Mouse (Mus musculus) left cerebral cortex, postnatal 14 days (tissue): ENCODE data around the gene Atp8a2. TPM values are rescaled to one million over a fixed set of nuclear protein-coding genes. Genes with fewer than 3 reads are reported as not detected.
"Not testable (repeated sequence)": the region's sequence is repeated elsewhere in the genome, so short reads cannot be mapped to it uniquely, and the experiment has no call there.

Source experiments
- DNase-seq, 2 experiments: peaks; one replicate each; pipeline ENCODE4 v3.0.0; 2021 to 2022; ENCODE audit warnings: low spot score in 2 of 2, mixed read lengths in 1 of 2
- intact Hi-C: fragments of 180-260 bp; cut with DNase I; formaldehyde crosslinking; loops from one replicate; pipeline ENCODE4 v1.15.1; 2025
- total RNA-seq, 2 experiments: library from RNA; stranded (reverse); gene quantifications; 2 replicates each; pipeline ENCODE4 v1.2.3; 2021

Atp8a2 gene
- total RNA-seq, 2 experiments from 2014 or later, result 79.0 to 85.3 TPM

GRCm38 (mm10) chr14:59644166-59644565 lies 552.8 kb downstream of the Atp8a2 start:
- intact Hi-C loops, result no loop called here
- no peak for DNase-seq

- intact Hi-C loops, result no loop called here
- no peak for DNase-seq
Observed at GRCm38 (mm10) chr14:59643582-59643981, 553.4 kb downstream of the Atp8a2 start.

GRCm38 (mm10) chr14:59641856-59642255 lies 555.1 kb downstream of the Atp8a2 start:
- DNase-seq, result no peak
- intact Hi-C loops, result no loop called here

GRCm38 (mm10) chr14:59638906-59639703 lies 557.9 kb downstream of the Atp8a2 start:
- DNase-seq, result no peak

GRCm38 (mm10) chr14:59633988-59634387 lies 563.0 kb downstream of the Atp8a2 start:
- intact Hi-C loops, result no loop called here
- no peak for DNase-seq

More at GRCm38 (mm10) chr14:59638906-59639703, 557.9 kb downstream of the Atp8a2 start:
- intact Hi-C loops, result no loop called here

GRCm38 (mm10) chr14:59633295-59633898 lies 563.6 kb downstream of the Atp8a2 start:
- DNase-seq, result no peak
- intact Hi-C loops, result no loop called here

- no peak for DNase-seq
- intact Hi-C loops, result no loop called here
Observed at GRCm38 (mm10) chr14:59632067-59632466, 564.9 kb downstream of the Atp8a2 start.

- intact Hi-C loops, result no loop called here
- DNase-seq, result no peak
Observed at GRCm38 (mm10) chr14:59630096-59630495, 566.9 kb downstream of the Atp8a2 start.

- intact Hi-C loops, result loop anchor here (5.0 kb wide), 1 partner anchor 313 kb away; no protein-coding TSS in a partner anchor
- DNase-seq, result no peak
Observed at GRCm38 (mm10) chr14:59629308-59629707, 567.7 kb downstream of the Atp8a2 start.

GRCm38 (mm10) chr14:59627823-59628222 lies 569.2 kb downstream of the Atp8a2 start:
- DNase-seq, result peak in 1 of 2 experiments; percentile 51
- intact Hi-C loops, result loop anchor here (5.0 kb wide), 1 partner anchor 314 kb away; no protein-coding TSS in a partner anchor

GRCm38 (mm10) chr14:59627142-59627680 lies 569.8 kb downstream of the Atp8a2 start:
- no peak for DNase-seq
- intact Hi-C loops, result loop anchor here (5.0 kb wide), 1 partner anchor 315 kb away; no protein-coding TSS in a partner anchor

GRCm38 (mm10) chr14:59626711-59627110 lies 570.3 kb downstream of the Atp8a2 start:
- intact Hi-C loops, result loop anchor here (5.0 kb wide), 1 partner anchor 316 kb away; no protein-coding TSS in a partner anchor
- no peak for DNase-seq

- no peak for DNase-seq
- intact Hi-C loops, result loop anchor here (5.0 kb wide), 1 partner anchor 316 kb away; no protein-coding TSS in a partner anchor
Observed at GRCm38 (mm10) chr14:59625806-59626364, 571.1 kb downstream of the Atp8a2 start.

GRCm38 (mm10) chr14:59625158-59625805 lies 571.7 kb downstream of the Atp8a2 start, which contains the start of gene Shisa2:
Gene Shisa2 (plus strand): TSS chr14:59625308.
- peak; percentile 35 to 67 for DNase-seq
- intact Hi-C loops, result loop anchor here (5.0 kb wide), 1 partner anchor 317 kb away; no protein-coding TSS in a partner anchor

- DNase-seq, result no peak
- intact Hi-C loops, result no loop called here
Observed at GRCm38 (mm10) chr14:59624326-59624885, 572.6 kb downstream of the Atp8a2 start.

- intact Hi-C loops, result no loop called here
- no peak for DNase-seq
Observed at GRCm38 (mm10) chr14:59616802-59617201, 580.2 kb downstream of the Atp8a2 start.

GRCm38 (mm10) chr14:59614149-59614548 lies 582.8 kb downstream of the Atp8a2 start:
- DNase-seq, intact Hi-C loops: not testable (repeated sequence)

GRCm38 (mm10) chr14:59612920-59613625 lies 583.9 kb downstream of the Atp8a2 start:
- intact Hi-C loops, result loop anchor here (2.0 kb wide), 1 partner anchor 330 kb away; no protein-coding TSS in a partner anchor
- peak; percentile 52 to 81 for DNase-seq
